Mouse (Mus musculus) embryonic facial prominence, embryonic 10.5 days (tissue): Measurements from ENCODE around the gene Rcc2. TPM values are rescaled to one million over a fixed set of nuclear protein-coding genes. Genes with fewer than 3 reads are reported as not detected.

ENCODE experiments used
- DNase-seq: peaks from one replicate; pipeline ENCODE4 v3.0.0-alpha.2; 2017; ENCODE audit warnings: low spot score
- H3K27ac ChIP-seq: fragments of 300-500 bp; sonication (generic); replicated peaks from 2 replicates; pipeline ENCODE4 v1.5.1; 2016; ENCODE audit warnings: mild to moderate bottlenecking
- H3K27me3 ChIP-seq: fragments of 300-500 bp; sonication (generic); replicated peaks from 2 replicates; pipeline ENCODE4 v1.6.1; 2016; ENCODE audit warnings: low read depth, mild to moderate bottlenecking; ENCODE audit not compliant: poor library complexity, severe bottlenecking
- H3K36me3 ChIP-seq: fragments of 300-500 bp; sonication (generic); replicated peaks from 2 replicates; pipeline ENCODE4 v1.6.1; 2016; ENCODE audit warnings: mild to moderate bottlenecking, moderate library complexity
- H3K4me1 ChIP-seq: fragments of 300-500 bp; sonication (generic); 2 replicates; pipeline ENCODE4 v1.6.1; 2016
- H3K4me3 ChIP-seq: fragments of 300-500 bp; sonication (generic); 2 replicates; pipeline ENCODE4 v1.5.1; 2016; ENCODE audit warnings: mild to moderate bottlenecking, moderate library complexity
- H3K9me3 ChIP-seq: fragments of 300-500 bp; sonication (generic); 2 replicates; pipeline ENCODE4 v1.6.1; 2016; ENCODE audit warnings: mild to moderate bottlenecking
- WGBS: fragments of 180-500 bp; shearing (Covaris S2); methylation state at CpG from one replicate; pipeline ENCODE4 v1.1.7; 2016; 5-methylcytosine and 5-hydroxymethylcytosine counted together
- polyA plus RNA-seq: library from polyadenylated mRNA; unstranded; fragments of >200 nt; fragmentation: Nextera tagmentation; extraction: Ambion mirVana; gene quantifications from 2 replicates; pipeline ENCODE4 v1.2.1, GENCODE M21; 2016

The Rcc2 gene
- polyA plus RNA-seq, 1 experiment from 2014 or later: 54.4 TPM

- Histone ChIP-seq H3K36me3 (no peaks in the 10 kb centered on the region), H3K9me3 (no peaks in the 10 kb centered on the region), H3K27me3 (peaks cover 15% of the 10 kb centered on the region), H3K4me1 (peaks cover 29% of the 10 kb centered on the region), H3K27ac (no peak overlapping the region), H3K4me3 (no peak overlapping the region)
- 27% methylated on average over 3 of the region's 3 CpGs for WGBS
- DNase-seq: peak; percentile 55
These were observed 44.3 kb downstream of the Rcc2 start for GRCm38 (mm10) chr4:140744654-140745053.

DNA sequence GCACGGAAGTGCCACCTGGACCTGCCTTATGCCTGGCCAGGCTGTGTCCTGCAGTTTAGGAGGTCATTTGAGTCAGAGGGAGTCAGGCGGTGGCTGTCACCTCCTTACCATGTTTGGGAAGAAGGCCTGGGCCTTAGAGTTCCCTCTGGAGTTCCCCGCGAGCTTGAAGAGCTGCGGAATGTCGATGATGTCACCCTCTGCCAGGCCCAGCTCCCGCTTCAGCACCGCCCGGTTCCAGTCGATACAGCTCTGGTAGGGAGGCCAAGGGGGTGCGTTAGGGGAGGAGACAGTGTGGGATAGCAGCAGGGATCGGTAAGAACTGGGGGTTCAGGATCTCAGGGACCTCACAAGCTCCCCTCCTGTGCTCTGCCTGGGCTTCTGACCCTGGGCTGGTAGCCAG is 47.6 kb downstream of the Rcc2 start:
- no peaks in the 10 kb centered on the region for H3K36me3 ChIP-seq
- H3K4me1 ChIP-seq: peaks cover 30% of the 10 kb centered on the region
- H3K27ac ChIP-seq: 0 out of 2 replicates have a peak overlapping the region, but pooled peaks have one; percentile 31
- H3K4me3 ChIP-seq: no peak overlapping the region
- 36% methylated on average over 12 of the region's 12 CpGs for WGBS
- peaks cover 30% of the 10 kb centered on the region for H3K27me3 ChIP-seq
- H3K9me3 ChIP-seq: no peaks in the 10 kb centered on the region
- DNase-seq: peak; percentile 27

GRCm38 (mm10) chr4:140750328-140750727 is 50.0 kb downstream of the Rcc2 start:
- no peak overlapping the region; the same call in 1 of the 2 replicates for H3K27ac ChIP-seq
- H3K4me3 ChIP-seq: peak overlapping the region; percentile 37

GRCm38 (mm10) chr4:140753366-140753765 is 53.0 kb downstream of the Rcc2 start:
- no peak for DNase-seq
- Histone ChIP-seq H3K4me1 (peaks cover 36% of the 10 kb centered on the region), H3K9me3 (no peaks in the 10 kb centered on the region), H3K4me3 (no peak overlapping the region), H3K27ac (no peak overlapping the region), H3K27me3 (peaks cover 16% of the 10 kb centered on the region; the same call in 1 of the 2 replicates), H3K36me3 (no peaks in the 10 kb centered on the region)
- 67% methylated on average over 7 of the region's 7 CpGs for WGBS

More at GRCm38 (mm10) chr4:140750328-140750727, 50.0 kb downstream of the Rcc2 start:
- Histone ChIP-seq H3K4me1 (peaks cover 28% of the 10 kb centered on the region), H3K27me3 (peaks cover 30% of the 10 kb centered on the region), H3K36me3 (no peaks in the 10 kb centered on the region), H3K9me3 (no peaks in the 10 kb centered on the region)
- 8% methylated on average over 19 of the region's 19 CpGs for WGBS
- DNase-seq: peak; percentile 57

DNA sequence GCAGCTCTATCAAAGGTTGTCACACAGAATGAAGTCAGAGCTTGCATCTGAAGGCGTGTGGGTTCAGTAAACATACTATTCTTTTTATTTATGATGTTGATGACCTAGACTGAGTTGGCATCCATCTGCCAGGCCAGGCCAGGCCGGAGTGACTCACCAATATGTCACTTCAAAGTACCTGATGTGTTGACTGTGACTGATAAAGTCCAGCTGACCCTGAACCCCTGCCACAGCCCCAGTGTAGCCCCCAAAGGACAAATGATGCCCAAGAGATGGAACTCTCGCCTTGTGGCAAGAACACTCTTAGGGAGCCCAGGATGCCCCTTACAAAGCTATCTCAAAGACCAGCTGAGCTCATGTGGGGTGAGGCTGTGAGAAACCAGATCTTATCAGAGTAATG is 55.5 kb downstream of the Rcc2 start:
- H3K36me3 ChIP-seq: no peaks in the 10 kb centered on the region
- H3K9me3 ChIP-seq: no peaks in the 10 kb centered on the region
- H3K27ac ChIP-seq: no peak overlapping the region
- DNase-seq: no peak
- H3K27me3 ChIP-seq: peaks cover 18% of the 10 kb centered on the region; the same call in 1 of the 2 replicates
- WGBS: 84% methylated on average over 3 of the region's 3 CpGs
- no peak overlapping the region for H3K4me3 ChIP-seq
- H3K4me1 ChIP-seq: peaks cover 33% of the 10 kb centered on the region

DNA sequence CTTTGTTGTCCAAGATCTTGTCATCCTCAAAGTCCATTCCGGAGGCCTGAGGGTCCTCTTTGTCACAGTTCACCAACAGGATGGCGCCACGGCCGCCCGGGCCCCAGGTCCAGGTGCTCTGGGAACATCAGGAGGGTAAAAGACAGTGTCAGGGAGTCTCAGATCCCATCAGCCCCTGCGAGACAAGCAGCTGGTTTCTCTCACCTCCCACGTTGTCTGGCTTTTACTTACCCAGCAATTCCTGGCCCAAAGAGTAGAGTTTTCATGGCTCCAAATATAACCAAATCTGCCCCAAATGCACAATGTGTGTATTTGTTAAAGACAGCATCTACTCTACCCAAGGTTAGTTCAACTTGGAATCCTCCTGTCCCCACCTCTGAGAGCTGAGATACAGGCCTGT is 61.3 kb downstream of the Rcc2 start:
- Histone ChIP-seq H3K36me3 (no peaks in the 10 kb centered on the region), H3K4me3 (no peak overlapping the region), H3K9me3 (no peaks in the 10 kb centered on the region), H3K27ac (no peak overlapping the region), H3K4me1 (peaks cover 23% of the 10 kb centered on the region), H3K27me3 (0 out of 2 replicates have a peak, but pooled peaks cover 8% of the 10 kb centered on the region)
- DNase-seq: no peak
- 89% methylated on average over 7 of the region's 7 CpGs for WGBS

GRCm38 (mm10) chr4:140763158-140763557 is 62.8 kb downstream of the Rcc2 start:
- Histone ChIP-seq H3K36me3 (no peaks in the 10 kb centered on the region), H3K27me3 (0 out of 2 replicates have a peak, but pooled peaks cover 8% of the 10 kb centered on the region), H3K4me1 (peaks cover 7% of the 10 kb centered on the region), H3K9me3 (no peaks in the 10 kb centered on the region), H3K4me3 (no peak overlapping the region), H3K27ac (no peak overlapping the region)
- 11% methylated on average over 9 of the region's 9 CpGs for whole genome bisulfite sequencing
- DNase-seq: peak; percentile 79

DNA sequence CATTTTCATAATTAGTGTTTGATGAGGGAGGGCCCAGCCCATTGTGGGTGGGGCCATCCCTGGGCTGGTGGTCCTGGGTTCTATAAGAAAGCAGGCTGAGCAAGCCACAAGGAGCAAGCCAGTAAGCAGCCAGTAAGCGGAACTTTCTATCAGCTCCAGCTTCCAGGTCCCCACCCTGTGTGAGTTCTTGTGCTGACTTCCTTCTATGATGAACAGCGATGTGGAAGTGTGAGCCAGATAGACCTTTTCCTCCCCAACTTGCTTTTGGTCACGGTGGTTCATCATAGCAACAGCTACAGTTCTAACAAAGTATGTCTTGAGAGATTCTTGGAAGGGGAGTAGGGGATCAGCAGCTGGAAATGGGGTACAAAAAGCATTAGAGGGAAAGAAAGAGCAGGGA is 65.6 kb downstream of the Rcc2 start:
- Histone ChIP-seq H3K36me3 (no peaks in the 10 kb centered on the region), H3K4me1 (peaks cover 7% of the 10 kb centered on the region), H3K27ac (no peak overlapping the region), H3K4me3 (no peak overlapping the region), H3K27me3 (no peaks in the 10 kb centered on the region), H3K9me3 (no peaks in the 10 kb centered on the region)
- 86% methylated on average over 3 of the region's 3 CpGs for WGBS
- DNase-seq: no peak

DNA sequence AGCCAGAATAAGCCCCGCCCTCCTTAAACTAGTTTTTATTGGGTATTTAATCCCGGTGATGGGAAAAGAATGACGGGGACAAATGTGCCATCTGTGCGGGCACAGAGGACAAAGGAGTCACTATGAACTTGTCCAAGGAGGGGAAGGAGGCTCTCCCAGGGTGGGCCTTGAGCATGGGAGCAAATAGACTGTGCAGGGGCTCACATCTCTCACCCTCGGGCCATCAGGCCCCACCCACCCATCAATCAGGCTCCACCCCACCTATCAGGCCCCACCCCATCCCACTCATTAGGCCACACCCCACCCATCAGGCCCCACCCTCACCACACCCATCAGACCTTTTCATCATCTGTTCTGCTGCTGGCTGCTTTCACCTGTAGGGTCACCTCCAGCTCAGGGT is 68.6 kb downstream of the Rcc2 start:
- Histone ChIP-seq H3K4me3 (no peak overlapping the region), H3K9me3 (no peaks in the 10 kb centered on the region), H3K27ac (no peak overlapping the region), H3K36me3 (no peaks in the 10 kb centered on the region), H3K27me3 (no peaks in the 10 kb centered on the region; the same call in 1 of the 2 replicates), H3K4me1 (peaks cover 11% of the 10 kb centered on the region)
- DNase-seq: no peak
- WGBS: 88% methylated on average over 5 of the region's 5 CpGs

DNA sequence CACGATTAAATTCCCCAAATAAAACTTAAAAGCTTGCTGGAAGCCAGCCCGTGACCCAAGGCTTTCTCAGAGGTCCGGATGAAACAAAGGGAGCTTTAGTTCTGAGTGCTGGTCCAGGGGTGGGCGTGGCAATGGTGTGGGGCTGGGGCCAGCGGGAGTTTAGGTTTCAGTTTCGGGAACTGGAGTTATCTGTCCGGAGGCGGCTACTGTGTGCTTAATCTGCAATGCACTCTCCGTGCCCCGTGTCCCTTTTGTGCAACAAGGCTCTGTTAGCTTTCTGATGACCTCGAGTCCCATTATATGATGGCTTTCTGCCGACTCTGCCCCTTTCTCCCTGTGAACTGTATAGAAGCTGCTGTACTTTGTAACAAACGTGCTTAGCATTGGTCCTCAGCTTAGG is 70.1 kb downstream of the Rcc2 start:
- Histone ChIP-seq H3K9me3 (no peaks in the 10 kb centered on the region), H3K36me3 (no peaks in the 10 kb centered on the region), H3K27ac (peak overlapping the region; percentile 2; the same call in 1 of the 2 replicates), H3K4me3 (peak overlapping the region; percentile 39), H3K27me3 (no peaks in the 10 kb centered on the region; the same call in 1 of the 2 replicates), H3K4me1 (peaks cover 15% of the 10 kb centered on the region)
- WGBS: 7% methylated on average over 13 of the region's 13 CpGs
- peak; percentile 69 for DNase-seq

GRCm38 (mm10) chr4:140771091-140771490 is 70.8 kb downstream of the Rcc2 start:
- Histone ChIP-seq H3K27ac (no peak overlapping the region), H3K9me3 (no peaks in the 10 kb centered on the region), H3K27me3 (no peaks in the 10 kb centered on the region; the same call in 1 of the 2 replicates), H3K4me3 (no peak overlapping the region), H3K36me3 (no peaks in the 10 kb centered on the region), H3K4me1 (peaks cover 15% of the 10 kb centered on the region)
- DNase-seq: no peak
- 33% methylated on average over 4 of the region's 4 CpGs for WGBS
